Mouse (Mus musculus): ENCODE measurements around the gene Cgnl1. TPM values are rescaled to one million over a fixed set of nuclear protein-coding genes. Genes with fewer than 3 reads are reported as not detected.

Cgnl1 gene
- polyA plus RNA-seq, 1 experiment from 2014 or later, result 25.3 TPM

DNA sequence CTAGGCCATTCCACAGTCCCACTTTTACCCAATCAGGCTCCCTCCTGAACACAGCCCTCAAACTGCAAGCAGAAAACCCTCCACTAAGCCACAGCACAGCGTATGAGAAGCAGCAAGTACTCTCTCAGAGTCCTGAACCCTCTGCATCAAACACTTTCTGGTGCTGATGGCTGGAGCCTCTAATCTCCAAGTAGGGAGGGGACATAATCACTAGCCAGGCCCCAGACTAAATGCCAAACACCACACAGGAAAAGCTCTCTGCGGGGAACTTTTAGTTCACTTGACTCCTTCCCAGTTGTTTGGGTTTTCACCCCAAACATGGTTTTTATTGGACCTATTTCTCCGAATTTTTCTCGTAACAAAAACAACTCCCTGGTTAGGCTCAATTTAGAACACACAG is 25.0 kb downstream of the Cgnl1 start:
- ATAC-seq (replicated peaks; ENCODE audit: extremely low read depth, insufficient read depth, low FRiP score), result peak; percentile 89
- Histone ChIP-seq H3K27ac (ENCODE audit: low read length) (peak overlapping the region; percentile 76), H3K4me1 (ENCODE audit: control insufficient read depth, insufficient read depth, low read length) (peaks cover 32% of the 10 kb centered on the region), H3K4me2 (ENCODE audit: low read depth, low read length) (peak overlapping the region; percentile 36), H3K27me3 (ENCODE audit: control insufficient read depth, insufficient read depth, low read length) (no peaks in the 10 kb centered on the region), H3K4me3 (ENCODE audit: low read length) (no peak overlapping the region), H3K36me3 (ENCODE audit: control insufficient read depth, insufficient read depth) (no peaks in the 10 kb centered on the region), H3K9ac (ENCODE audit: low read length) (no peak overlapping the region), H3K9me3 (replicated peaks; ENCODE audit: control insufficient read depth, low read length) (no peaks in the 10 kb centered on the region)
- WGBS, result 13% methylated on average over 4 of the region's 4 CpGs

DNA sequence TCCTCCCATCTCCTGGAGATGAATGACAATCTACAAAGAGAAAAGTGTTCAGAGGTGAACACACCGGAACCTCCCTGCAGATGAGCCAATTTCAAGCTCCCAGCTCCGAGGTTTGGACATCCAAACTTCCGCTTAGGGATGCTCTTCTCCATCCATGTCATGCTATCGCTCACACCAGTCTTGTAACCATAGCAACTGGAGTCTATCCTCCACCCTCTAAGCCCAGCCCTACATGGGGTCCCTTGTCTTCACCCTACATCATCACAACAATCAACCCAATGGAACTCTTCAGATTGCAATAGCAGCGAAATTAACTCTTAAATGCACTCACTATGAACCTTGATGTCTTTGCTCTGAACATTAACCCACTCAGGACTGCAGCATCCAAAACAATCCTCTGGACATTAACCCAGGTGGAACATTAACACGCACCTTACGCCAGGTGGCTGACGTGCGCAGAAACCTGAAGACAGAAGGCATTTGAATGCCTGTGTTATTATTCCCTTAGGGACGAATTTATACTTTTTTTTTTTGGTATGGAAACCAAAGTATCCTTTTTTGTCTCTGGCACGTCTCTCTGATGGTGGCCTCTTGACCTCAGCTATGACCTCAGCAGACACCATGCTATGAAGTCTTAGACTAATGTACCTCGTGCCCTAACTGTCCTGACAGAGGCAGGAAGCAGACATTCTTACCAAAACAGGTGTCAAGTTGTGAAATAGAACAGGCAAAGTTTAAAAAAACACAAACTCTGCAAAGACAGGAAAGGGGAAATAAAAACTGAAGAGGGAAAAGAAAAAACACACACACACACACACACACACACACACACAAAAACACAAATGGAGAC is 33.1 kb downstream of the Cgnl1 start:
- Histone ChIP-seq H3K27ac (ENCODE audit: low read length) (no peak overlapping the region), H3K4me2 (ENCODE audit: low read depth, low read length) (no peak overlapping the region), H3K9me3 (replicated peaks; ENCODE audit: control insufficient read depth, low read length) (no peaks in the 10 kb centered on the region), H3K36me3 (ENCODE audit: control insufficient read depth, insufficient read depth) (no peaks in the 10 kb centered on the region), H3K4me1 (ENCODE audit: control insufficient read depth, insufficient read depth, low read length) (peaks cover 11% of the 10 kb centered on the region), H3K9ac (ENCODE audit: low read length) (no peak overlapping the region), H3K27me3 (ENCODE audit: control insufficient read depth, insufficient read depth, low read length) (no peaks in the 10 kb centered on the region), H3K4me3 (ENCODE audit: low read length) (no peak overlapping the region)
- 73% methylated on average over 12 of the region's 12 CpGs for WGBS
- no peak for ATAC-seq (replicated peaks; ENCODE audit: extremely low read depth, insufficient read depth, low FRiP score)

DNA sequence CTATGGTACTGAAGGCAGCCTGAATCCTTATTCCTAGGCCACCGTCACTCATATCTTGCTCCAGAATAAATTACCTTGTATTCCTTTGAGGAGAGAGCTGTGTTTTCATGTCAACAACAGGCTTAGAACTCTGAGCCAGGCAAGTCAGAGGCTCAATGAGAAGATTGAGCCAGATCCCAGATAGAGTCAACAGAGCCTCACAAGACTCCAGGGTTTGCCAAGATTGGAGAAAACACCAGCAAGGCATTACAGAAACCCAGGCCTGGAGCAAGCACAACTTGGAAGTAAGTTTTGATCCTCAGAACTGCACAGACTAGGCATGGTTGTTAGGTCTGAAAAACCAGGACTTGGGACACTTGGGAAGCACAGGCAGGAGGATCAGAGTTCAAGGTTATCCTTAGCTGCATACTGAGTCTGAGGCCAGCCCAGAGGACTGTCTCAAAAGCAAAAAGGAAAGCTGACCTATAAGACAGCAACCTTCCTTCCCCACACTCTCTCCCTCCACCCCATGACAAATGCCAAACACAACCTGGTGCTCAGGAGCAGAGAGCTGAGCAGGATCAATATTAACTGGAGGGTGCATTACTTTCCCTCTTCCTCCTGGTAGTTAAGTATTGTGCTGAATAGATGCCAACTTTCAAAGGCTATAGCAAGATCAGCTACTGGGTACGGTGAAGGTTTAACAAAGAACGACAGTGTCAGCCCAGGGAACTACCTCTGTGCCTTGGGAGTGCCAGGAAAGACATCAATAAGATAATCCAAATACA is 34.0 kb downstream of the Cgnl1 start:
- Histone ChIP-seq H3K27ac (ENCODE audit: low read length) (no peak overlapping the region), H3K4me1 (ENCODE audit: control insufficient read depth, insufficient read depth, low read length) (peaks cover 13% of the 10 kb centered on the region)
- 40% methylated on average over 3 of the region's 3 CpGs for WGBS

DNA sequence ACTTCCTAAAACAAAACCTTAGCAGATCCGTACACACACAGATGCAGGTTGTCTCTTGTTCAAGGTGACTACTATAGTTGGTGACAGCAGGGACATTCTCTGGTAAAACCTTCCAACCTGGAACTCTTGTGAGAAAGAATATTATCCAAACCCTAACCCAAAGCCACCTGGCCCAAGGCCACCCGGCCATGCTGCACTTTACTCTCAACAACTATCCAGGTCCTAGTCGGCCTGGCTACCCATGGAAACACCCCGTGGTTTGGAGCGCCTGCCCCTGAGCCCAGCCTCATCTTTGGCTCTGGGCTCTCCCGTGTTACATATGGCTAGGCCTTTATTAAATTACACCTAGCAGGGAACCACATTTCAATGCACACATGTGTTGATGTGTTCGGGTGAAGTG is 35.5 kb downstream of the Cgnl1 start:
- no peak overlapping the region for H3K4me2 ChIP-seq (ENCODE audit: low read depth, low read length)
- H3K27me3 ChIP-seq (ENCODE audit: control insufficient read depth, insufficient read depth, low read length), result no peaks in the 10 kb centered on the region
- H3K4me3 ChIP-seq (ENCODE audit: low read length), result no peak overlapping the region
- WGBS, result 88% methylated on average over 7 of the region's 7 CpGs
- peaks cover 11% of the 10 kb centered on the region for H3K4me1 ChIP-seq (ENCODE audit: control insufficient read depth, insufficient read depth, low read length)
- no peak for ATAC-seq (replicated peaks; ENCODE audit: extremely low read depth, insufficient read depth, low FRiP score)
- H3K9ac ChIP-seq (ENCODE audit: low read length), result no peak overlapping the region
- no peaks in the 10 kb centered on the region for H3K9me3 ChIP-seq (replicated peaks; ENCODE audit: control insufficient read depth, low read length)
- H3K27ac ChIP-seq (ENCODE audit: low read length), result no peak overlapping the region
- H3K36me3 ChIP-seq (ENCODE audit: control insufficient read depth, insufficient read depth), result no peaks in the 10 kb centered on the region

More for the DNA sequence above, 34.0 kb downstream of the Cgnl1 start:
- H3K9ac ChIP-seq (ENCODE audit: low read length), result no peak overlapping the region
- no peak for ATAC-seq (replicated peaks; ENCODE audit: extremely low read depth, insufficient read depth, low FRiP score)
- H3K36me3 ChIP-seq (ENCODE audit: control insufficient read depth, insufficient read depth), result no peaks in the 10 kb centered on the region
- no peak overlapping the region for H3K4me3 ChIP-seq (ENCODE audit: low read length)
- no peak overlapping the region for H3K4me2 ChIP-seq (ENCODE audit: low read depth, low read length)
- H3K27me3 ChIP-seq (ENCODE audit: control insufficient read depth, insufficient read depth, low read length), result no peaks in the 10 kb centered on the region
- no peaks in the 10 kb centered on the region for H3K9me3 ChIP-seq (replicated peaks; ENCODE audit: control insufficient read depth, low read length)

DNA sequence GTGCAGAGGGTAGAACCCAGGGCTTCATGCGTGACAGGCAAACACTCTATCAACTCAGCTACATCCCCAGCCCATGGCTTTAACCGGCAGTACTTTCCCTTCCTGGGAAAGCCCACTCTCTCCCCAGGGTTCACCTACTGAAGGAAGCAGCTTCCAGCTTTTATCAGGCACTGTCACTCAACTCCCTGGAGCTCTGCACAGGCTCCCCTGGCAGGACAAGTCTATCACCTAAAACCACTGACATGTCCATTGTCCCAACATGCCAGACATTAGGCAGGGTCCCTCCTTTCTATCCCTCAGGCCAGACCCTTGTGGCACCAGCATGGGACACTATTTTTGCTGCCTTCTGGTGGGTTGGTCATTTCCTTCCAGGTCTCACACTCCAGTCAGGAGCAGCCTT is 37.8 kb downstream of the Cgnl1 start:
- H3K4me1 ChIP-seq (ENCODE audit: control insufficient read depth, insufficient read depth, low read length), result peaks cover 11% of the 10 kb centered on the region
- no peak overlapping the region for H3K4me2 ChIP-seq (ENCODE audit: low read depth, low read length)
- WGBS, result 17% methylated on average over 2 of the region's 2 CpGs
- no peaks in the 10 kb centered on the region for H3K9me3 ChIP-seq (replicated peaks; ENCODE audit: control insufficient read depth, low read length)
- no peak overlapping the region for H3K9ac ChIP-seq (ENCODE audit: low read length)
- H3K36me3 ChIP-seq (ENCODE audit: control insufficient read depth, insufficient read depth), result no peaks in the 10 kb centered on the region
- H3K4me3 ChIP-seq (ENCODE audit: low read length), result no peak overlapping the region
- no peaks in the 10 kb centered on the region for H3K27me3 ChIP-seq (ENCODE audit: control insufficient read depth, insufficient read depth, low read length)
- ATAC-seq (replicated peaks; ENCODE audit: extremely low read depth, insufficient read depth, low FRiP score), result peak; percentile 53; the same call in 1 of the 2 replicates
- H3K27ac ChIP-seq (ENCODE audit: low read length), result no peak overlapping the region

DNA sequence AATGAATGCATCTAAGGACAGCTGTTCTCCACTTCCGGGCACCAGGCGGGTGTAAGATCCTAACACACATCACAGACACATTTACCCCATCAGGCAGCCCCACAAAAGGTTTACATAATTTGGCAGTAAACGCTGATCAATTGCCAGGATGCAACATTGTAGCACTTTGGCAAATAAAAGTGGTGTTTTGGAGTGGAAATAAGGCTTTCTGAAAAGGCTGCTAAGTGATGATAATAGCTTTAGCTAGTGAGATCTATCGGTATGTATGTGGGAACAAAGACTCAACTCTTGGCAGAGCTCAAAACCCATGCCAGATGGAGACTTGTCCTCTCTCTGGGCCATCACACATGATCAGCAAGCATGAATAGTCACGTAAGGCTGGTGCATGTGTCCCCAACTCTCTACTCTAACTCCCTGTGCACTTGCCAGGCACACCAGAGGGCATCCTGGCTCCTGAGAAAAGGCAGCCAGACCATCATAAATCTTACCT is 42.5 kb downstream of the Cgnl1 start:
- no peak for ATAC-seq (replicated peaks; ENCODE audit: extremely low read depth, insufficient read depth, low FRiP score)
- H3K27ac ChIP-seq (ENCODE audit: low read length), result no peak overlapping the region
- no peaks in the 10 kb centered on the region for H3K27me3 ChIP-seq (ENCODE audit: control insufficient read depth, insufficient read depth, low read length)
- no peak overlapping the region for H3K4me3 ChIP-seq (ENCODE audit: low read length)
- no peak overlapping the region for H3K4me2 ChIP-seq (ENCODE audit: low read depth, low read length)
- no peak overlapping the region for H3K9ac ChIP-seq (ENCODE audit: low read length)
- WGBS, result 77% methylated on average over 5 of the region's 5 CpGs
- H3K4me1 ChIP-seq (ENCODE audit: control insufficient read depth, insufficient read depth, low read length), result peaks cover 15% of the 10 kb centered on the region
- H3K9me3 ChIP-seq (replicated peaks; ENCODE audit: control insufficient read depth, low read length), result no peaks in the 10 kb centered on the region
- H3K36me3 ChIP-seq (ENCODE audit: control insufficient read depth, insufficient read depth), result peaks cover 10% of the 10 kb centered on the region; the same call in 1 of the 2 replicates

DNA sequence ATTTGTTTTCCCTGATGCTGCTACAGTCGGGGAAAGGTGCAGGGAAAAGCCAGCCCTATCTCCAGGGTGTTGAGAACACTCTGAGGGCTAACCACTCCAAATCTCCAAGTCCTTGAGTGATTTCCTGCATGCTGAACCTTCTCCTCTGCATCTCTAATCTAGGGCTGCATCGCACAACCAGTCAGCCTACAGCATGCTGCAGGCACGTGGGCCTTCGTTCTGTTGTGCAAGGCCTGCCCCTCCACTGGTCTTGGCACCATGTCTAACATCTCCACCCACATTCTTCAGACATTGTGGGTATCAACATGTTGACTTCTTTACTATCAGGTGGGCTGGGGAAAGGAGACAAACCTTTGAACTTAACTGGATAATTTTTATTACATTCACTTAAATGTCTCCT is 44.2 kb downstream of the Cgnl1 start:
- Histone ChIP-seq H3K9me3 (replicated peaks; ENCODE audit: control insufficient read depth, low read length) (no peaks in the 10 kb centered on the region), H3K4me1 (ENCODE audit: control insufficient read depth, insufficient read depth, low read length) (peaks cover 16% of the 10 kb centered on the region), H3K9ac (ENCODE audit: low read length) (no peak overlapping the region), H3K27ac (ENCODE audit: low read length) (no peak overlapping the region), H3K27me3 (ENCODE audit: control insufficient read depth, insufficient read depth, low read length) (no peaks in the 10 kb centered on the region), H3K36me3 (ENCODE audit: control insufficient read depth, insufficient read depth) (peaks cover 10% of the 10 kb centered on the region; the same call in 1 of the 2 replicates), H3K4me2 (ENCODE audit: low read depth, low read length) (no peak overlapping the region), H3K4me3 (ENCODE audit: low read length) (no peak overlapping the region)
- ATAC-seq (replicated peaks; ENCODE audit: extremely low read depth, insufficient read depth, low FRiP score), result no peak
- WGBS, result 46% methylated on average over 4 of the region's 4 CpGs

DNA sequence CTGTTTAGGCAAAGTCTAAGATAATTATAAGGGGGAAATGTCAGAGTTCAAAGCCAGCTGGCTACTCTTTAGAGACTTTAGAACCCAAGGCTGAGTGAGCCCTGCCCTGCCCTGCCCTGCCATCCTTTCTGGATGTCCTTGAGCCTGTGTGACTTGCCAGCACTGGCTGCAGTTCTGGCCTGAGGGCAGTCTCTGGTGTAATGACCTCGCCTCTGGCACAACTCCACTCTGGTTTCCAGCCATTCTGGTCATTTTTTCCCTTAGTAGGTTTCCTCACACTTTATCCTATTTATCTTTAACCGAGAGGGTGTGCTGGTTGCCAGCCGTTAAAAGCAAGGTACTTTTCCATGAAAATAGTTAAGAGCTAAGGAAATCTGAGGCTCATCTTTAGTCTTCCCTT is 45.3 kb downstream of the Cgnl1 start:
- peaks cover 10% of the 10 kb centered on the region; the same call in 1 of the 2 replicates for H3K36me3 ChIP-seq (ENCODE audit: control insufficient read depth, insufficient read depth)
- no peaks in the 10 kb centered on the region for H3K9me3 ChIP-seq (replicated peaks; ENCODE audit: control insufficient read depth, low read length)
- no peak for ATAC-seq (replicated peaks; ENCODE audit: extremely low read depth, insufficient read depth, low FRiP score)
- no peak overlapping the region for H3K4me3 ChIP-seq (ENCODE audit: low read length)
- H3K27me3 ChIP-seq (ENCODE audit: control insufficient read depth, insufficient read depth, low read length), result no peaks in the 10 kb centered on the region
- no peak overlapping the region for H3K4me2 ChIP-seq (ENCODE audit: low read depth, low read length)
- H3K4me1 ChIP-seq (ENCODE audit: control insufficient read depth, insufficient read depth, low read length), result peaks cover 26% of the 10 kb centered on the region
- H3K9ac ChIP-seq (ENCODE audit: low read length), result no peak overlapping the region
- H3K27ac ChIP-seq (ENCODE audit: low read length), result no peak overlapping the region
- WGBS, result 57% methylated on average over 3 of the region's 3 CpGs

DNA sequence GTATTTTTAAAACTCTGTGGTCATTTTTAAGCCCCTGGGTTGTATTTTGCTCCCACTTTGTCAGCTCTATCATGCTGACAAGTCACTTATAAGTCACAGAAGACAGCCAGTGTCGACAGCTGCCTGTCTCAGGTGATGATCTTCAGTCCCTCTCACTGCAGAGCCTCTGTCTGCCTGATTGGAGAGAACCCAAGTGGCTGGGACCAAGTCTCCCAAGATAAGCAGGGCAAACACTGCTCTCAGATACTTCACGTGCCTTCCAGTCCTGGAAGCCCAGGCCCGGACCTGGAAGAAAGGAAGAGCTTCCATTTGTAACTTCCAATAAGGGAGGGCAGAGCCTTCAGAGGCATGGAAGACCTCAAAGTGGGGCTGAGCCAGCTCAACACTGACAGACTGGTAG is 49.0 kb downstream of the Cgnl1 start:
- Histone ChIP-seq H3K36me3 (ENCODE audit: control insufficient read depth, insufficient read depth) (peaks cover 10% of the 10 kb centered on the region; the same call in 1 of the 2 replicates), H3K27me3 (ENCODE audit: control insufficient read depth, insufficient read depth, low read length) (no peaks in the 10 kb centered on the region), H3K4me1 (ENCODE audit: control insufficient read depth, insufficient read depth, low read length) (peaks cover 48% of the 10 kb centered on the region), H3K4me2 (ENCODE audit: low read depth, low read length) (no peak overlapping the region), H3K9ac (ENCODE audit: low read length) (no peak overlapping the region), H3K9me3 (replicated peaks; ENCODE audit: control insufficient read depth, low read length) (no peaks in the 10 kb centered on the region), H3K4me3 (ENCODE audit: low read length) (no peak overlapping the region), H3K27ac (ENCODE audit: low read length) (peak overlapping the region; percentile 67)
- no peak; the same call in 1 of the 2 replicates for ATAC-seq (replicated peaks; ENCODE audit: extremely low read depth, insufficient read depth, low FRiP score)
- 22% methylated on average over 3 of the region's 3 CpGs for WGBS
